Mouse (Mus musculus): ENCODE data around the gene Ptms.

Gene Ptms

DNA sequence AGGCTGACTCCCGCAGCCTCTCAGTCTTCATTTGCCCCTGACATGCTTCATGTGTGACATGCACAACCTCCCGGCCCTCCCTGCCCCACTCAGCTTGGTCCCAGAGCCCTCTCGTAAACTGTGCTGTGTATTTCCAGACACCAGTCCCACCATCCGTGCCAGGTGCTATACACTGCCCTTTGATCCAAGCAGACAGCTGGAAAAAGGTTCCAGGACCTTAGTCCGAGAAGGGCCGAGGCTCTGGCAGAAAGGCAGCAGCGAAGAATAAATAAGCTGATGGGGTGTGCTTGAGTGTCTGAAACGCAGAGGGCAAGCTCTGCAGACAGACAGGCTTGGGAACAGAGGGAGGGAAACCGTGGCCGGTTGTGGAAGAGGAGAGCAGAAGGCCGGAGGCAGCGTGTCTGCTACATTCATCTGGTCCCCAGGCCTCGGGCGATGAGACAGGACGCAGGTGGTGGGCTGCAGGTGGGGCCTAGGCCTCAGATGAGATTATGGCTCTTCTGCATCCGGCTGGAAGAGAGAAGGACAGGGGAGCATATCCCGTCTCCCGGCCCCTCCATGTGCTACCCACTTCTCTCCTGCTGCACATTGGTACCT lies 54.0 kb downstream of the Ptms start:
- no peak for DNase-seq (ENCODE audit: low read depth in 2 of 2, low spot score in 2 of 2)

Data from CD8-positive naive resting alpha-beta T cell, adult 2 months (primary cell).